19 mouse cellular contexts compared by ENCODE assay signal in genomic region chr6:140501841-140502240, GRCm38 (mm10).
"Had no signal": no experiment of that assay in that cellular context is flagged by ENCODE, and none has a peak within 500 bp of the region (broad histone marks: within the 10 kb centered on the region; RNA-seq: fewer than 3 reads in every experiment).

No protein-coding gene starts in this region.

- H3K9me3 ChIP-seq: liver, embryonic 13.5 days; midbrain, embryonic 13.5 days had no signal

- ATAC-seq: intestine, embryonic 16.5 days; lung, postnatal 0 days; midbrain, embryonic 13.5 days had no signal

- DNase-seq: kidney, adult 18-20 months; kidney, adult 9 months; kidney, postnatal 14 days; kidney, postnatal 4 days; left cerebral cortex, postnatal 4 days; liver, embryonic 13.5 days; lung, embryonic 14.5 days; lung, postnatal 36 days; right cerebral cortex, adult 18-20 months; right cerebral cortex, postnatal 14 days; right cerebral cortex, postnatal 4 days; thymus, adult 2 months; thymus, postnatal 14 days; thymus, postnatal 4 days had no signal

- H3K4me1 ChIP-seq: liver, embryonic 13.5 days had no signal

- H3K4me3 ChIP-seq: liver, embryonic 13.5 days; midbrain, embryonic 13.5 days; myocyte had no signal

- H3K4me2 ChIP-seq: liver, embryonic 13.5 days; lung, embryonic 14.5 days; midbrain, embryonic 13.5 days had no signal

- H3K27me3 ChIP-seq: liver, embryonic 13.5 days; midbrain, embryonic 13.5 days had no signal

- H3K9ac ChIP-seq: liver, embryonic 13.5 days; lung, embryonic 14.5 days; midbrain, embryonic 13.5 days had no signal

- H3K27ac ChIP-seq: liver, embryonic 13.5 days; midbrain, embryonic 13.5 days; stomach, postnatal 0 days had no signal

- H3K36me3 ChIP-seq: liver, embryonic 13.5 days had no signal
